Mouse (Mus musculus) megakaryocyte, embryonic 14.5 days (primary cell): Measurements from ENCODE around the gene Trim72.

Experiments used
- FLI1 ChIP-seq: IDR thresholded peaks from 2 replicates; pipeline ENCODE4 v1.6.1; 2012; ENCODE audit warnings: low read length, inconsistent platforms, mixed read lengths
- GATA1 ChIP-seq: IDR thresholded peaks from 3 replicates; pipeline ENCODE4 v1.6.1; 2012; ENCODE audit warnings: mixed read lengths, low read length, inconsistent platforms, borderline replicate concordance

GRCm38 (mm10) chr7:128023565-128023964 lies 19.8 kb downstream of the Trim72 start:
- TF ChIP-seq GATA1 = no peak
- no peak for TF ChIP-seq FLI1
